Mouse (Mus musculus) heart, adult 2 months (tissue): ENCODE results near the gene C530025M09Rik.

Source experiments
- CTCF ChIP-seq: fragments of 200-600 bp; IDR thresholded peaks from 2 replicates; pipeline ENCODE4 v1.8.1; 2022; ENCODE audit warnings: antibody characterized with exemption, mild to moderate bottlenecking, moderate library complexity
- EP300 ChIP-seq: fragments of 200-500 bp; IDR thresholded peaks from 2 replicates; pipeline ENCODE4 v1.6.1; 2011; ENCODE audit warnings: low read depth, low read length, control low read depth; ENCODE audit not compliant: insufficient read depth
- POLR2A ChIP-seq: fragments of 200-500 bp; IDR thresholded peaks from 2 replicates; pipeline ENCODE4 v1.6.1; 2011; ENCODE audit warnings: mild to moderate bottlenecking, low read depth, low read length, control low read depth; ENCODE audit not compliant: insufficient read depth

GRCm38 (mm10) chr2:149829955-149830535 lies 968 bp downstream of the C530025M09Rik start:
- TF ChIP-seq CTCF (no peak), POLR2A (no peak), EP300 (no peak)
